Mouse (Mus musculus): ENCODE measurements around the gene Ano4.
"Not testable (repeated sequence)": the region's sequence is repeated elsewhere in the genome, so short reads cannot be mapped to it uniquely, and the experiment has no call there.

Ano4 gene

DNA sequence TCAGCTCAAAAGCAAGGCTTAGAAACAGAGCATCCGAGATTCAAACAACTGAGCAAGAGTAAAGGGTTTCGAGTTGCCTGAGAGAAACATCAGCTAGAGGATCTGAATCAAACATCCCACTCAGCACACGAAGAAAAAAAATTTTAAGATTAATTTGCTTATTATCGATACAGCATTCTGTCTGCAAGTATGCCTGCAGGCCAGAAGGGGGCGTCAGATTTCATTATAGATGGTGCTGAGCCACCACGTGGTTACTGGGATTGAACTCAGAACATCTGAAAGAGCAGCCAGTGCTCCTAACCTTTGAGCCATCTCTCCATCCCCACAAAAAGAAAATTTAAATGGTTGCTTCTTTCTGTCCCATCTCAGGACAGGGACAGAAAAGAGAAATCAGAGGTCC is 223.2 kb downstream of the Ano4 start:
- no peak for DNase-seq (ENCODE audit: low read depth)

DNA sequence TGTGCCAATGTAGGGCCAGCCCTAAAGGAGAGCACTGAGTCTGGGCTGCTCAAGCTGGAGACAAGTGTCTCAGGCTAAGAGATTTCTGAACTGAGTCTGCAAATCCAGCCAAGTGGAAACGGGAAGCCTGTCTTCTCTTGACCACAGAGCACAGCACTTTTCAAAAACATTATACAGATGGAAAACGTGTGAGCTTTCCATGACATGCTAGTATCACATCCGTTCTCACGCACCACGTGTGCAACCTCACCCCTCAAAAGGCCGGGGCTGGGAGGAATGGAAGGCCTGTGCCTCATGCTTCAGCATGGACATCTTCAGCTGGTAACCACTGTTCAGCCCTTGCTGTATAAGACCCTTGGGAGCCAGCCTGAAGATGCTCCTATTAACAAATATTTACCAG is 230.2 kb downstream of the Ano4 start:
- no peak for DNase-seq (ENCODE audit: low read depth)

DNA sequence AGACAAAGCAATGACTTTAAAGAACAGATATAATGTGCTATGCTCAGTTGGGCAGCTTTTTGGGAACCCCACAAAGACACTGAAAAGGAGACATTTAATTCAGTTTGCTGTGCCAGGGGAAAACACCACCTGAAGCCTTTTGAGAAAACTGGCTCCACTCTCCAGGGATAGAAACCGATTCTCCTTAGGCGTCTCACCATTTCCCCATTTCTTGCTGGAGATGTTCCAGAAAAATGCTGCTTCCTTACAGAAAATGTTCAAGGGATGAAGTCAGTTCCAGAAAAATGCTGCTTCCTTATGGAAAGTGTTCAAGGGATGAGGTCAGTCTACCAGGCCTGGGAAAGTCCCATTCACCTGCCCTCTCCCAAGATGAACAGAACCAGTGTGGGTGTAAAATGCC is 233.1 kb downstream of the Ano4 start:
- no peak for DNase-seq (ENCODE audit: low read depth)

DNA sequence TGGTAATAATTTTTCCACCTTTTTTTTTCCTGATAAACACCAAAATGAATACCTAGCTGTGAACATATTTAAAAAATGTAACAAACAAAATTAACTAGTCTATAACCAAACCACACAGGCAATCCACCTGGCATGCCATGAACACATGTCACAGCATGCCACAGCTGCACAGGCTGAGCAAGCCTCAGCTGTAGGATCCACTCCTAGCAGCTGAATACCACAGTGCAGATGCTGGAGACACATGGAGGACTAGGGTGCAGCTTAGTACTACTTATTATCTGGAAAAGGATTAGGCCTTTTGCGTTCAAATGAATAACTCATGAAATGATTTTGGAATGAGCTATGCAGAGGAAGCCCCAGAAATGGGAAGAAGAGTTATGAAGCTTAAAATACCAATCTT is 233.6 kb downstream of the Ano4 start:
- no peak for DNase-seq (ENCODE audit: low read depth)

DNA sequence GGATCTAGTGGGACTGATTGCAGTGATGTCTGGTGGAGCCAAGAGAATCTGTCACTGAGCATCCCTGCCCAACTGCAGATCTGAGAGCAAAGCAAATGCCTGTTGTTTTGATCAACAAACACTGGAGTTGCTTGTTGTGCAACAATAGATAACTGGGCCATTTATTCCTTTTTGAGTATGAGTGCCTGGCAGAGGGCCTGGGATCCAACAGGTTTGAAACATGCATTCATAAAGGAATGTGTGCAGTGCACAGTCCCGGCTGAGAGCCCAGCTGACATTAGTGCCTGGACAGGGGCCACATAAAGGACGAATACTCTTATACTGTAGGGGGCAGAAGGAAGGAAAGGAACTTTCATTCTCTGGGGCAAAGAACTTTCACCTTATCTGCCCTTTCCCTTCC is 241.0 kb downstream of the Ano4 start:
- no peak for DNase-seq (ENCODE audit: low read depth)

DNA sequence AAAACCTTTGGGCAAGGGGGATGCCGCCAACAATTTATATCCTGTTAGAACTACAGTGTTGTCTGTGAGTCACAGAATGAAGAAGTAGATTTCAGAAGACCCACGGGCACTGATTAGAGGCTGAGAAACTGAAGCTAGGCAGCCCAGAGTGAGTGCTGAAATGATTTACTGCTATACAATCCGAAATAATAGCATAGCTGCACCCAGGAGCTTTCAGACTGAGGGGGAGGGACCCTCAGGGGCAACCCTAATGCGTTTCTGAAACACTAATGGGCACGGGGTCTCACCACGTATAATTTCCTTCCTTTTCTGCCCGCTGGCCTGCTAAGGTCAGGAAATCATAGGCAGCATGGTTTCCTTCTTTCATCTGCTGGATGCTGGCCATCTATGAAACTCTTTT is 242.5 kb downstream of the Ano4 start:
- no peak for DNase-seq (ENCODE audit: low read depth)

DNA sequence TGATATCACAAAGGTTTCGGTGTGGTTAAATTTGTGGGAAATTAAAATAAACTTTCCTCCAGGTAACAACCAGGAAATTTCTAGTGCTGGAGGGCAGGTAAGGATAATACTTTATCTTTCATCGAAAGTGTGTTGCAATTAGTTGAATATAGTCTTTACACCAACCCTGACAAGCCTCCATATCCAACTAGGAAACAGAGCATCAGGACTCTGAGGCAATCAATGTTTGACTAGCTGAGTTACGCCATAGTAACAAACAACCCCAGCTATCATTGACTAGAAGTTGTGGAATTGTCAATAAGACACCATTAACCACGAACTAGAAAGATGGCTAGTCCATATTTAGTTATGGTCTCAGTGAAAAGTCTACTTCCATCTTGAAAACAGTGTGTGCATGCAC is 246.4 kb downstream of the Ano4 start:
- no peak for DNase-seq (ENCODE audit: low read depth)

DNA sequence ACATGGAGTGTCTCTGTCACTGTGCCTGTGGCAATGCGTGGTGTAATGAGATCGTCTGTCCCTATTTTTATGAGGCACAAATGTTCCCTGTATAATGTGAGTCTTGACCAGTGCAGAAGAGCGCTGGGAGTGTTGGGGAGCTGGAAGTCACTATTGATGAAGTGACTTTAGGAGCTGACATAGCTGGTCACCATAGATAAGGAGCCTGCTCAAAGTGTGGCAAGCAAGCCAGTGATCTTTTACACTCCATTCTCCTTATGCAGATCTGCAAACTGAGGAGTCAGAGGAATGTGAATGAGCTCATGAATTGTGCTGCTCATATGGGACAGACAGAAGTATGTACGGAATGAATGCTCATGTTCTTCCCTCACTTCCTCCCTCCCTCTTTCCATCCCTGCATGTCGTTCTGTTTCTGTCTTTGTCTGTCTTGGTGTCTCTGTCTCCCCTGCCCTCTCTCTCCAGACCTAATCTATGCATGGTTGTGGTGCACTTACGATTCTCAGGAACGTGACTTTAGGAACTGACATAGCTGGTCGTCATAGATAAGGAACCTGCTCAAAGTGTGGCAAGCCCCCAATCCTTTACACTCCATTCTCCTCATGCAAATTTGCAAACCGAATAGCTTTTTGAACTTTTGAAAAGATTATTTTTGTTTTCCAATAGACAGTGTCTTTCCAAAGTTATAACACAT is 252.1 kb downstream of the Ano4 start:
- no peak for DNase-seq (ENCODE audit: low read depth)

DNA sequence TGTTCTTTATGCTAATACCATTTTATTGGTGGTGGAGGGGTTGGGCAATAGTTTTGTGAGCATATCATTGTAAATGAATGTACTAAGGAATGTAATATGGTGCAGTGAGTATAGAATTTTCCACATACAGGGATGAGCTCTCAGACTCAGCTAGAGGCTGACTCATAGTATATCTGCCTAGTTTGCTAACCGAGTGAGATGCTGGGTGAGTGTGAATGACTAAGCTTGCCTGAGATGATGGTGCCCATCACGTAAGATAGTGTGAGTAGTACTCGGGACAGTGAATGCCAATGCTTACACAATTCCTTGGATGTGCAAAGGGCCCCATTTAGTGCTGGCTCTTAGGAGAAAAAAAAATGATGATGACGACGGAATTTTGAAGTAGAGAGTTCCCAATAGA is 267.1 kb downstream of the Ano4 start:
- no peak for DNase-seq (ENCODE audit: low read depth)

DNA sequence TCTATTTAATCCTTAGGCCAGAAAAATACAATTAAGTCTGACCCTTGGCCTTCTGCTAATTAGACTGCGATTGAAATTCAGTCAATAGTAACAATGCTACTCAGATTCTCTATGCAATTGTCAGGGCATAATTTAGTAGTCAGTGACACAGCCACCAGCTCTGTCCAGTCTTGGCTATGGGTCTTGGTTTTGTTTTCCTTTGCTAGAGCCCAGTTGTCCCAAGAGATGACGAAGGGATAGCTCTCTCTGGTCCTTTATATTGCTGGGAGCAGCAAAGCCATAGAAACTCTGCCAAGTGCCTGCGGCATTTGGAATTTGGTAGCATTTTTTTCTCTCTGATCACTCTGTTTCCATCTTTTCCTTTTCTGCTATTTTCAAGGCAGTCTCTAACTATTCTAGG is 288.7 kb downstream of the Ano4 start:
- no peak for DNase-seq (ENCODE audit: low read depth)

DNA sequence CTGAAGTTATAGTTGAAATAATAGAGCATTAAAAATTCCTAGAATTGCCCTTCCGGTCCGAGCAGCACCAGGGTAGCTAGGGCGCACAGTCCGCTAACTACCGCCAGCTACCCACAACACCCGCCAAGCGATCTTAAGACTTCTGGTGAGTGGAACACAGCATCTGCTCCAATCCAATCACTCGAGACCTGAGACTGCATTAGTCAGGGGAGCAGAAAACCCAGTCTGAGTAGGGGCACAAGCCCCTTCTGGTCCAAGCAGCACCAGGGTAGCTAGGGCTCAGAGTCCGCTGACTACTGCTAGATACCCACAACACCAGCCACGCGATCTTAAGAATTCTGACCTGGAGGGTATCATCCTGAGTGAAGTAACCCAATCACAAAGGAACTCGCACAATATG is 299.6 kb downstream of the Ano4 start:
- not testable (repeated sequence) for DNase-seq (ENCODE audit: low read depth)

DNA sequence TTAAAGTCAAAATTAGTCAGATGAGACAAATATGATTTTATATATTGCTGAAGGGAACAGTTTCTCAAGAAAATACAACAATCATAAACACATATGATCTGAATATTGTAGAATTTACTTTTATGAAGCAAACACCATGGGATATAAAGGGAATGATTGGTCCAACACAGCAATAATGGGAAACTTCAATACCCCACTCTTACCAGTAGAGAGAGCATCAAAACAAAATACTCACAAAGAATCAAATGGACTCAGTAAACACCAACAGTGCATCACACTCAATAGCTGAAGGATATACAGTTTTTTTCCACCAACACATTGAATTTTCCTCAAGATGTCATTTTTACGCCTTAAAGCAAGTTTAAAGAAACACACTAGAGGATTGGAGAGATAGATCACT is 300.4 kb downstream of the Ano4 start:
- no peak for DNase-seq (ENCODE audit: low read depth)

DNA sequence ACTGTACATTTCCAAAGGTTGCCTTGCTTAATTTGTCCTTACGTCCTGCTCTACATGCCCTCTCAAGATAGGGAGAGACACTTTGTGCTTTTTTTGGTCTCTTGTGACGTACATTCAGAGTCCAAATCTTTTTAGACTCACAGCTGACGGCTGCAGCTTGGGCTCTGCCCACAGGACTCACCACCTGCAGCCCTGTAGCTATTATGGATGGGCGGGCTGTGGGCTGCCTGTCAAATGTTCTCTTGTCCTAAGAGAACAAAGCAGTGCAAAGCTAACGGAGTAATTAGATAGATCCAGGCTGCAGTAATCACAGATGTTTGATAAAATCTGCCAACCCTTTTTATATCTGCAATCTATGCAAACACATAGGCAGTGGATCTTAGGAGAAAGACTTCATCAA is 325.6 kb downstream of the Ano4 start:
- DNase-seq (ENCODE audit: low read depth), result no peak

DNA sequence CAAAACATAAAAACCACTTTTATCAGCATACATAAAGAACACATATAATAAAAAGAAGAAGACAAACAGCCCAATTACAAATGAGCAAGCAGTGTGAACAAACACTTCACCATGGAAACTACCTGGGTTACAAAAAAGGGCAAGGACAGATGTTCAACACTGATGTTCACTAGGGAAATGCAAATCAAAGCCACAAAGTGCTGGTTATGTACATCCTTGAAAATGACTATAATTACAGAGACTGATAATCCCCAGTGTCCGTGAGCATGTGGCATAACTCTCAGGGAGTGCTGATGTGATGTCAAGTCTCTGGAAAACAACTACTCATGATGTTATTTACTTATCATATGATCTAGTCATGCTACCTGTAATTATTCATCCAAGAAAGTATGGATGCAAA is 336.3 kb downstream of the Ano4 start:
- DNase-seq (ENCODE audit: low read depth), result no peak

DNA sequence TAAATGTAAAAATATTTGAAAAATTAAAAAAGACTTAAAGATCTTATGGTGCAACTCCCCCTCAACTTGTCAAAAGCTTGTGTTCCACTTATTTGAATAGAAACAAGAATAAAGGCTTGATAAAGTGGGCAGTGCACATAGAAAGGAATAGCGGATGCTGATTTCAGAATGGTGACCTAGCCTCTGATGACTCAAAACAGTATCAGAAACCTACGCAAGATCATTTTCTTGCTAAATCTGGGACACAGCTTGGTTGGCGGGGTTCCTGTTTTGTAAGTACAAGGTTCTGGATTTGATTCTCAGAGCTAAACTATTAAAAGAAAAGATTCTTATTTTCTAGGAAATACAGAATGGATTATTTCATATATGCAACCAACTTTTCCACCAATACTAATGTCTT is 340.0 kb downstream of the Ano4 start:
- no peak for DNase-seq (ENCODE audit: low read depth)

DNA sequence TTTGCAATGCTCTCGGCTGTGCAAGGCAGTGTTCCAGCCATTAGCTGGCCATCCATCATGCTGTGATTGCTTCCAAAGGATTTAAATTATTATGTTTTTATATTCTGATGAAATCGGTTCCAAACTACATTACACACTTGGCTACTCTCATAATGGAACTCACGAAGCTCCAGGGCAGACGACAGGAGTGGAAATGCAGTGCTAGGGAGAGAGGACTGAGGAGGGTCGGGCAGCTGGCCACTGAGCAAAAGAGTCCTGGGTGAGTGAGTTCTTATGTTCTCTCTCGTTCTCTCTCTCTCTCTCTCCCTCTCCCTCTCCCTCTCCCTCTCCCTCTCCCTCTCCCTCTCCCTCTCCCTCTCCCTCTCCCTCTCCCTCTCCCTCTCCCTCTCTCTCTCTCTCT is 357.6 kb downstream of the Ano4 start:
- DNase-seq (ENCODE audit: low read depth), result no peak

DNA sequence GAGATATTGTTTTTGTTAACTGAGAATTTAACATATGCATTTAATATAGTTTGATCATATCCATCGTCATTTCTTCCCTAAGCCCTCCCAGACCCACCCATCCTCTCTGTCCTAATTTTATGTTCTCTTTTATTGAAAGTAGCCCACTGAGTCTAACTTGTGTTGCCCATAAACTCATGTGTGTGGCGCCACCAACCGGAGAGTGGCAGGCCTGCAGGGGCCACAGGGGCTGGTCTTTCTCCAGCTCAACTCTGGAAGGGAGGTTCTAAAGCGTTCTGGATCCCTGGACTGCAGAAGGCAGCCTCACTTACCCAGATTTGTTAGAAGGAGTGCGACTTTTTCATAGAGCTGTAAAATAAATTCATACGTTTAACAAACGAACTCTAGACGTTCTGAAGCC is 361.1 kb downstream of the Ano4 start:
- no peak for DNase-seq (ENCODE audit: low read depth)

DNA sequence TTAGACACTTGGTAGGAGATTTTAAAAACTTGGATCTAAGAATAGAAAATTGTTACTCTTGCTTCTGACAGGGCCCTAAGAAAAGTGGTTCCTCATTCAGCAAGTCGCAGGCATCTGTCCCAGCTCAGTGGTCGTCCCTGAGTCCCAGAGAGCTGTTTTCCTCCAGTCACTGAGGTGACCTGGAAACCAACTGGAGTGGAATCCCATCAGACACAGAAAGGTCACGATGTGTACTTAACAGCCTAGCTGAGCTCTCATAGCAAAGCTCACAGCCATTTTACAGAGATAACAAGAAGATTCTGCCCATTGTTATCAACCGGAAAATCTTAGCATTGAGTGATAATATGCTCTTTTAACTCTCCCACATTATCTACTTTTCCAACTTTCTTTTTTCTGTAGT is 365.1 kb downstream of the Ano4 start:
- no peak for DNase-seq (ENCODE audit: low read depth)

DNA sequence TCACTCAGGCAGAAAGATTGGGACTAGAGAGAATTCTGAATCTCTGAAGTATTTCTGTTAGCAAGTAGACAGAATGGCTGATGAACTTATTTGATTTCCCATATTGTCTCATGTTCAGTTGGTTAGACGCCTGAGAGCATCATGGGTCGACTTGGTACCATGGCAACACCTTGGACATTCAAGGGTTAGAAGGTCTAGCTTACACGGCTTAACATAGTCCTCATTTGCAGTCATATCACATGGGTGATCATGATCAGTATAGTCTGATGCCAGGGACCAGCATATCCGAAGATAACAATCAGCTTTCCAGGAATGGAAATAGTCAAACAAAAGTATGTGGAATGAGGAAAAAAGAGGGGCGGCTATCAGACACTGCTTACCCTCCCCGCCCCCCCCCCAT is 365.6 kb downstream of the Ano4 start:
- DNase-seq (ENCODE audit: low read depth), result no peak

DNA sequence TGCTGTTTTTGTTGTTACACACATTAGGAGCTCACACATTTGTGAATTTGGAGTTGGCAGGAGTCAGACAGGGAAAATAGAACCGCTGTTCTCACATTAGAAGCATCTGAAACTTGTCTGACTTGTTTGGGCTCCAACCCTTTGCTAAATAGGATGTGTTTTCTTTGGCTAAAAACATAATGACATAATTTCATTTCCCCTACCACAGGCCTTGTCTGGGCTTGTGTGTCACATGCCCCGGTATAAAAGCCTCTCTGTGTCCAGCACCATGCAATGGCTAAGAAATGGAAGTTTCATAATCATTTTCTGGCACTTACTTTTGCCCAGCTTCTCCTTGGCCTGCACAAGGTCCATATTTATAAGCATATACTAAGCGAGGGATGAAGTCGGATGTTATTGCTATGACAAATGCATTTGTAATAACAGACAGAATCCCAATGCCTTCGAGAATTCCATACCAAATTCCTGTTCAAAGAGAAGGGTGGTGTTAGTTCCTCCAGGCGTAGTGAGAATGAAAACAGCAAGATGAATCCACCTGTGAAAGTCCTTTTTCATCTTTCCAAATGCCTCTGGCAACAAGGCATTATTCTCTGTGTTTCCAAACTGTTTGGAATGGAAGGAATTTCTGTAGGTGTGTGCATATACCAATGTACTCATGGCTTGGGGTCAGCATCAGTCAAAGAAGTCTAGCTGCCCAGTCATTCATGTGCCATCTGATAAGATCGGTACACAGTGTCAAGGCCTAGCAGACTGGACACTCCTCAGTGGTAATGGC is 373.4 kb downstream of the Ano4 start:
- no peak for DNase-seq (ENCODE audit: low read depth)

DNA sequence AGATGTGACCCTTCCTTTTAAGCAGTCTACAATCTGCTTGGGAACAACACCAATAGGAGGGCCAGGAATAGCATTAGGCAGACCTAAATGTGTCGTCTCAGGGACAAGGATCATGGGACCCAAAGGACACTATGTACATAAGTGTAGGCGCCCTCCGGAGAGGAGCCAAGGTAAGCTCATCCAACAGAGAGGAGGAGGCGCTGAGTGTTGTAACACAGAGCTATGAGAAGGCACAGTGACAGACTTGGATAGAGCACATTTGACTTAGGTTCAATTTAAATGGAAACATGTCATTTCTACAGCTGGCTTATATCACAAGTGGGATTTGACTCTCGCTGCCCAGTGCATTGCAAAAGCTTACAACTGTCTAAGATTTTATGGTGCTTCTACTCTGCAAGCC is 376.0 kb downstream of the Ano4 start:
- DNase-seq (ENCODE audit: low read depth), result no peak

DNA sequence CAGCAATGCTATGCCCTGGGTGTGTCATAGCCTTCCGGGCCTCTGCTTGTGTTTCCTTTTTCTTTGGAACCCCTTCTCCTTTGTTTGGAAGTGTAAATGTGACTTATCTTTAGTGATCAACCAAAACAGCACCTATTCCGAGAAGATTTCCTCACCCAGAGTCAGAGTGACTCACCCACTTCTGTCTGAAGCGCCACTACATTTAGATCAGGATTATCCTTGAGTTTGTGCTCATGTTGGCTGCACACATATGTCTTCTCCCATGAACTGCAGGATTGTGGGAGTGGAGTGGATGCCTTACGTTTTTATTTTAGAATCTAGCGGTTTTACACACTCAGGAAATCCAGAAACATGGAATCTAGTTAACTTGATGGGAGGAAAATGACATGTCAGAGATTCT is 383.8 kb downstream of the Ano4 start:
- DNase-seq (ENCODE audit: low read depth), result no peak

DNA sequence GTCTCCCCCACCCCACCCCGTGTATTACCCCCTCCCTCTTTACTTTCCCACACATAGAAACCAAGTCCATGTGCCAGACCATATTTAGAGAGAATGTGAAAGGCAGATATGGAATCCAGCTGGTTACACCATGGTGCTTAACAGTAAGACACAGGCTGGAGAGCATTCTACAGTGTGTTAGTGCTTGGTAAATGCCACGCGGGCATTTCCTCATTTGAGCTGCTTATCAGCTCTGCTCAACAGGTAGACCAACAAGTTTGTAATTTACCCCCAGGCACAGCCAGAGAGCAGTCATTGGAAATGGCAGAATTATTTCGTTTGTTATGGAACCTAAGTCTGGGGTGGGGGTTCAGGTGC is 394.3 kb downstream of the Ano4 start:
- DNase-seq (ENCODE audit: low read depth), result no peak

DNA sequence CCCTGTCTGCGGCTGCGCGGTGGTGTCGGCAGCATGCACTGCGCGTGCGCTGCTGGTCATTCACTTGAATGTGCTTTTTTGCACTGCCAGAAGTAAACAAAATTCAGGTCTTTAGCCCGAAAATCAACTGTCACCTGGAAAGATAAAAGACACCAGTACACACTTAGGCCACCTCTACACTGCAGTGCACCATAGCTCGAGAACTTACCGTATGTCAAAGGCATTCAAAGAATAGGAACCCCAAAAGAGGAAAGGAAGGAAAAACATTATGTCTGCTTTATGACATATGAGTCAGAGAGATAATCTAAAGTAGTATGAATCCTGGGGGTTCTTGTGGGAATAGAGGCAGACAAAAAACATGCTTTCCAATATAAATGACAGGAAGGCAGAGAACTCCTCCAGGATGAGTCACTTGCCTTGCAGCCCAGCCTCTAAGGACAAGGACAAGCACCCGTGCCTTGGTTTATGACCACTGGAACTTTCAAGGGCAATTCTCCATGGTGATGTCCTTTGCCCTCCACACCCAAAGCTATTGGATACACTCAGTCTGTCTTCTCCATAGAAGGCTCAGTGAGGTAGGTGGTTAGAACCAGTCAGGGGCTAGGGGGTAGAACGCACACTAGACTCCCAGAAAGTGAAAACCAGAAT is 394.8 kb downstream of the Ano4 start:
- DNase-seq (ENCODE audit: low read depth), result no peak
